Mouse (Mus musculus) retina, embryonic 14.5 days (tissue): ENCODE results near the gene Lce3d.

Experiments
- DNase-seq: peaks from one replicate; pipeline ENCODE4 v3.0.0-alpha.2; 2015; ENCODE audit warnings: low spot score

Gene Lce3d

DNA sequence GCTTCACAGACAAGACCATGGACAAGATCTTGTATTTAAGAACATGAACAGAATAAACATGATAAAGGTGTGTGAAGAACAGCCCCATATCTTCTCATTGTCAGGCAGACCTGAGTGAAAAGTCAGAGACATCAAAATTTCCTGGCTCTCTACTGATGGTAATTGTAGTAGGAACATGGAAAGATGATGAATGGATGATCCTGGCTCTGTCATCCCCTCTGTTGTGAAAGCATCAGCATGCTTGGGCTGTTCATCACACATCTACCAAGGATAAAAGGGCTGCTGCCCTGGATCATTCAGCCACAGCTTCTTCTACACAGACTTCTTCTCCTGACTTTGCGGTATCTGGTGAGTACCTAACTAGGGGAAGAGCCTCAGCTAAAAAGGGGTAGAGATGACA lies at the start of gene Lce3d:
TSS of gene Lce3d (plus strand) at position 301 of the 400 bp plus-strand sequence.
- DNase-seq = no peak

- peak; percentile 76 for DNase-seq
Measured at GRCm38 (mm10) chr3:92907571-92907970, 49.6 kb upstream of the Lce3d start.

GRCm38 (mm10) chr3:92920364-92920763 lies 36.8 kb upstream of the Lce3d start:
- peak; percentile 63 for DNase-seq

DNA sequence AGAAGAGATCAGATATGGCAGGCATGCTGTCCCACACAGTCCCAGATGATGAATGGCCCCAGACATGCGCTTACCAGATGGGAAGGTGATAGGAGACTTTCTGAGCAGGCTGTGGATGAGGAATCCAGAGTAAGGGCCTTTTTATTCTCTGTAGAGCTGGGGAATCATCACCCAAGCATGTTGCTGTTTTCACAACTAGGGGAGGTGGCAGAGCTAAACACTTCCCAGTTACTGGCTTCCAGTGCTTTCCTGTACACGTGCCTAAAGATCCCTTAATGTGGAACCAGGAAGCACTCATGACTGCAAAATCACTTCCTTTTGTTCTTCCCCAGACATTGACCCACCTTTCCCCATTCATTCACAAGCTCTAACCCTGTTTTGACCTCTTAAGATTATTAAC lies 31.1 kb upstream of the Lce3d start, which contains the start of gene Lce3a:
TSS of gene Lce3a (minus strand) at position 101 of the 400 bp plus-strand sequence.
- no peak for DNase-seq

GRCm38 (mm10) chr3:92932679-92933078 lies 24.5 kb upstream of the Lce3d start, which contains the start of gene Lce3b:
Gene Lce3b, plus strand, starts transcription at chr3:92932979.
- DNase-seq = no peak

DNA sequence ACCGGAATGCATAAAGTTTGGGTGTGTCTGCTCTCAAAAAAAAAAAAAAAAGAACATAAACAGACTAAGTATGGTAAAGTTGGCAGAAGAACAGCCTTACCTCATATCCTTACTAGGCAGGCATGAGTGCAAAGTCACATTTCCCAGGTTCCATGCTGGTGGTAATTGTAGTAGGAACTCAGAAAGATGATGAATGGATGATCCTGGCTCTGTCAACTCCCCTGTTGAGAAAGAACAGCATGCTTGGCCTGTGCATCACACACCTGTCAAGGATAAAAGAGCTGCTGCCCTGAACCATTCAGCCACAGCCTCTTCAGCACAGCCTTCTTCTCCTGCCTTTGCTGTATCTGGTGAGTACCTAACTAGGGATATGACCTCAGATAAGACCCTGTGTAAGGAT lies 13.0 kb upstream of the Lce3d start, which contains the start of gene Lce3c:
TSS of gene Lce3c (plus strand) at position 301 of the 400 bp plus-strand sequence.
- DNase-seq = no peak

- DNase-seq = no peak
Measured at GRCm38 (mm10) chr3:92966761-92967160, 9.6 kb downstream of the Lce3d start, which contains the start of gene Lce3e. Gene Lce3e, plus strand, starts transcription at chr3:92967061.

GRCm38 (mm10) chr3:92978484-92978883 lies 21.3 kb downstream of the Lce3d start:
- no peak for DNase-seq

GRCm38 (mm10) chr3:92991926-92992325 lies 34.7 kb downstream of the Lce3d start, which contains the start of gene Lce3f:
Gene Lce3f, plus strand, starts transcription at chr3:92992226.
- DNase-seq = no peak

DNA sequence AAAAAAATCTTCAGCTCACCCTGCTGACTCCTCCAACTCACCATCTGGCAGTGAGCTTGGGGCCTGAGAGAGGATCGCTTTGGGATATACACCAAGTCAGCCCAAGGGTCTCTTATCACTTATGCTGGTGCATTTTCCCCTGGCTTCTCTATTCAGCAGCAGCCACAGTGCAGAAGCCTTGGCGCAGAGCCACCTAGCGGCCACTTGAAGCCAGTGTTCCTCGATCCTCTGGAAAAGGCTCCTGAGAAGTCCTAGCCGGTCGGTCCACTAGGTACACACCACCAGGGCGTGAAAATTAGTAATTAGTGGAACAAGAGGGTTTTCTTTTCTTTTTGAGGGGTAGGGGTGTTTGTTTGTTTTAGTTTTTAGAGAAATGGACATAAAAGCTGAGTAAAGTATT lies 41.5 kb downstream of the Lce3d start:
- peak; percentile 90 for DNase-seq

- no peak for DNase-seq
Measured at GRCm38 (mm10) chr3:93000621-93001020, 43.4 kb downstream of the Lce3d start.

GRCm38 (mm10) chr3:93002843-93003242 lies 45.7 kb downstream of the Lce3d start:
- no peak for DNase-seq
